8 mouse cellular contexts compared by ENCODE assay signal in the genomic region with DNA sequence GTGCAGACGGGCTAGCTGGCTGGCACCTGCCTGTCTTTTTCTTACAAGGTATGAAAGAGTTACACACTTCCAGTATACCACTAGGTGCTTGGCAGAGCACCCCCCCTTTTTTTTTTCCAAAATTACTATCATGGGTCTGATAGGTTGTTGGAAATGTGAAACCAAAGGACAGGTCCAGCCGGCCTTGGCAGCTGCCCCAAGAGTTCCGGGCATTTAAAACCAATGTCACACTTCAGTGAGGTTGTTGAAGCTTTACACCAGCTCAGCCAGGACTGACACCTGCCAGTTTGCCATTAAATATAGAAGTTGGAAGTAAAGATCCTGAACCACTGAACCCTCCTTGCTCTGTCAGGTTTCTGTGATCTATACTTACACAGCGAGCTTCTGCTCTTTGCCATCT. TPM values are rescaled to one million over a fixed set of nuclear protein-coding genes. Genes with fewer than 3 reads are reported as not detected.
DNase-seq lines count a peak whose midpoint lies in the region; ATAC-seq lines count a peak whose summit lies in the region.
"Had no signal": no experiment of that assay in that cellular context is flagged by ENCODE, and none has a peak within 500 bp of the region (broad histone marks: within the 10 kb centered on the region; RNA-seq: fewer than 3 reads in every experiment).

No protein-coding gene starts in this region.

- peaks cover 81% of the 10 kb centered on the region for H3K36me3 ChIP-seq in hindbrain, embryonic 10.5 days

- ATAC-seq in megakaryocyte, adult 5-6 weeks (ENCODE audit: poor library complexity, severe bottlenecking), result no peak

- WGBS in hindbrain, embryonic 10.5 days, result 85% methylated on average over 4 of the region's 4 CpGs

- H3K27me3 ChIP-seq in hindbrain, embryonic 10.5 days (ENCODE audit: insufficient read depth, poor library complexity, severe bottlenecking), result no peaks in the 10 kb centered on the region

- peaks cover 49% of the 10 kb centered on the region for H3K4me1 ChIP-seq in hindbrain, embryonic 10.5 days (replicated peaks)

- H3K27ac ChIP-seq in hindbrain, embryonic 10.5 days, result no peak overlapping the region

- peak overlapping the region; percentile 45 for H3K4me3 ChIP-seq in hindbrain, embryonic 10.5 days

- H3K9me3 ChIP-seq in hindbrain, embryonic 10.5 days, result no peaks in the 10 kb centered on the region

- peak; percentile 23 for DNase-seq in thymus, postnatal 4 days
- DNase-seq in thymus, postnatal 25 days, result no peak
- no peak for DNase-seq in hindbrain, embryonic 10.5 days (ENCODE audit: low spot score)
- peak; percentile 67 to 82 for DNase-seq in kidney, postnatal 25 days
- no peak for DNase-seq in T-cell, adult 2 months (ENCODE audit: low spot score)
- DNase-seq in layer of hippocampus, adult 9-10 months (ENCODE audit: low spot score), result no peak
- DNase-seq: liver had no signal

RNA-seq across cellular contexts. Expression of gene Tubb2b, which starts 4.6 kb away (rescaled TPM):
- 187 and 370 TPM in 2 replicates for polyA plus RNA-seq in hindbrain, embryonic 10.5 days (2016; fragmentation: Nextera tagmentation; extraction: Ambion mirVana)
- total RNA-seq in megakaryocyte, adult 5-6 weeks (2015), result not detected in 2 replicates
- total RNA-seq in megakaryocyte, adult 5-6 weeks (2017), result 0.15 and 0.53 TPM in 2 replicates

RNA-seq across cellular contexts. Expression of gene Psmg4, which starts 37.1 kb away (rescaled TPM):
- 115 and 116 TPM in 2 replicates for polyA plus RNA-seq in hindbrain, embryonic 10.5 days (2016; fragmentation: Nextera tagmentation; extraction: Ambion mirVana)
- 54.0 and 59.5 TPM in 2 replicates for total RNA-seq in megakaryocyte, adult 5-6 weeks (2015)
- total RNA-seq in megakaryocyte, adult 5-6 weeks (2017), result 182 TPM in 2 replicates

RNA-seq across cellular contexts. Expression of gene Tubb2a, which starts 47.9 kb away (rescaled TPM):
- 202 and 435 TPM in 2 replicates for polyA plus RNA-seq in hindbrain, embryonic 10.5 days (2016; fragmentation: Nextera tagmentation; extraction: Ambion mirVana)
- total RNA-seq in megakaryocyte, adult 5-6 weeks (2015), result 11.6 and 12.8 TPM in 2 replicates
- 21.4 and 34.0 TPM in 2 replicates for total RNA-seq in megakaryocyte, adult 5-6 weeks (2017)

Comparison
In these comparisons a context has a peak if more than half of its experiments do, and no peak if none do; other contexts are left out.
1. DNase-seq: peak in thymus, postnatal 4 days (single experiment) and kidney, postnatal 25 days (2 of 2); none in thymus, postnatal 25 days (single experiment), hindbrain, embryonic 10.5 days (single experiment), T-cell, adult 2 months (single experiment) and layer of hippocampus, adult 9-10 months (single experiment).